Comparison of ENCODE assay signal across 8 mouse cellular contexts in the genomic region with DNA sequence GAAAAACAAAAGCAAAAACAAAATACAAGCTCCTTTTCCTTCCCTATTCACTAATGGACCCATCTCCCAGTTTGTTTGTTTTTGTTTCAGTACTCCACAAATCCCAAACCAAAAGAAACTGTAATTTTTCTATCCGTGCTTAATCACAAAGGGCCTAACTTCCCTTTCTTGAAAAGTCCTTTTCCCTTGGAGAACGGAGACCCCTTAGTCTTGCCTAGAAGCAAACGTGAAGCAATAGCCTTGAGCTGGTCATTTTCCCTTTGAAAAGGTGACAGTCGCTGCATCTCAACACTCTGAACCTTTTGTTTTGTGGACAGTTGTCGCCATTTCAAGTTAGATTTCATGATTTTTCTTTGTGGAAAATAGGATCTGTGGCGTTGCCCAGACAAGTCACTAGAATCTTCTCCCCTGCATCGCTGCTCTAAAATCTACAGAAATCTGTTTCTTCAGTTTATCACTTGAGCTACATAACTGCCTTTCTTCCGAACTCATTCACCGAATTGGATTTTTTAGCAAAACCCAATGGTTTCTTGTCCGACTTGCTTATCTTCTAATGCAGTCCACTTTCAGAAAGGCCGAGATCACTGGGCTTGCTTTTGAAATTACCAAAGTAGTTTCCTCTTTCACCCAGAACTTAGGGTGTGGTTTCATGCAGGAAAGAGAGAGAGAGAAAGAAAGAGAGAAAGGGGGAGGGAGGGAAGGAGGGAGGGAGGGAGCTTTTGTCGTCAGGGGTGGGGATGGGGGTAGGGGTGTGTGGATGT. TPM values are rescaled to one million over a fixed set of nuclear protein-coding genes. Genes with fewer than 3 reads are reported as not detected.
DNase-seq lines count a peak whose midpoint lies in the region; ATAC-seq lines count a peak whose summit lies in the region.

No protein-coding gene starts in this region.

- no peaks in the 10 kb centered on the region for H3K9me3 ChIP-seq in lung, embryonic 15.5 days
- no peaks in the 10 kb centered on the region for H3K9me3 ChIP-seq in limb, embryonic 10.5 days (replicated peaks)
- H3K9me3 ChIP-seq in neural tube, embryonic 12.5 days = no peaks in the 10 kb centered on the region

- H3K27me3 ChIP-seq in lung, embryonic 15.5 days = no peaks in the 10 kb centered on the region
- H3K27me3 ChIP-seq in limb, embryonic 10.5 days (ENCODE audit: low read depth, poor library complexity, severe bottlenecking) = no peaks in the 10 kb centered on the region
- H3K27me3 ChIP-seq in neural tube, embryonic 12.5 days (replicated peaks) = no peaks in the 10 kb centered on the region

- H3K27ac ChIP-seq in lung, embryonic 15.5 days = peak overlapping the region; percentile 99
- peak overlapping the region; percentile 91 for H3K27ac ChIP-seq in limb, embryonic 10.5 days
- peak overlapping the region; percentile 87; the same call in 1 of the 2 replicates for H3K27ac ChIP-seq in neural tube, embryonic 12.5 days

- peaks cover 21% of the 10 kb centered on the region for H3K4me1 ChIP-seq in lung, embryonic 15.5 days
- H3K4me1 ChIP-seq in limb, embryonic 10.5 days = peaks cover 33% of the 10 kb centered on the region
- H3K4me1 ChIP-seq in neural tube, embryonic 12.5 days = peaks cover 11% of the 10 kb centered on the region

- DNase-seq in lung, postnatal 10 days = no peak
- DNase-seq in embryo, embryonic 9.5 days (ENCODE audit: extremely low spot score) = peak; percentile 48
- DNase-seq in limb, embryonic 10.5 days (ENCODE audit: low spot score) = no peak
- no peak for DNase-seq in right cerebral cortex, postnatal 25 days
- DNase-seq in layer of hippocampus, adult 11-12 months (ENCODE audit: low spot score) = no peak
- DNase-seq in urinary bladder, postnatal 36 days (ENCODE audit: low spot score in 2 of 2) = no peak

- peak overlapping the region; percentile 81 for H3K4me2 ChIP-seq in lung, embryonic 15.5 days
- peak overlapping the region; percentile 73 for H3K4me2 ChIP-seq in neural tube, embryonic 12.5 days (replicated peaks)

- peak overlapping the region; percentile 86 for H3K4me3 ChIP-seq in lung, embryonic 15.5 days
- peak overlapping the region; percentile 73 for H3K4me3 ChIP-seq in limb, embryonic 10.5 days
- H3K4me3 ChIP-seq in neural tube, embryonic 12.5 days = peak overlapping the region; percentile 87

- WGBS in lung, embryonic 15.5 days = 10% methylated on average over 12 of the region's 12 CpGs
- 10% methylated on average over 12 of the region's 12 CpGs for WGBS in limb, embryonic 10.5 days
- 2% methylated on average over 12 of the region's 12 CpGs for WGBS in neural tube, embryonic 12.5 days

- peak; percentile 25; the same call in 1 of the 2 replicates for ATAC-seq in lung, embryonic 15.5 days (ENCODE audit: borderline replicate concordance, extremely low read depth, low FRiP score, low TSS enrichment)
- ATAC-seq in neural tube, embryonic 12.5 days (ENCODE audit: low FRiP score, low read depth) = 0 out of 2 replicates have a peak, but pooled peaks have one; percentile 7

- H3K9ac ChIP-seq in lung, embryonic 15.5 days = peak overlapping the region; percentile 78
- H3K9ac ChIP-seq in neural tube, embryonic 12.5 days = peak overlapping the region; percentile 94; the same call in 1 of the 2 replicates

- peaks cover 6% of the 10 kb centered on the region; the same call in 1 of the 2 replicates for H3K36me3 ChIP-seq in lung, embryonic 15.5 days
- H3K36me3 ChIP-seq in limb, embryonic 10.5 days = peaks cover 15% of the 10 kb centered on the region
- peaks cover 6% of the 10 kb centered on the region; the same call in 1 of the 2 replicates for H3K36me3 ChIP-seq in neural tube, embryonic 12.5 days

RNA-seq across cellular contexts. Expression of a gene that starts 0.9 kb away (rescaled TPM):
- polyA plus RNA-seq in lung, embryonic 15.5 days (2015; fragmentation: Nextera tagmentation; extraction: Ambion mirVana) = 856 and 870 TPM in 2 replicates
- 183 and 240 TPM in 2 replicates for polyA plus RNA-seq in limb, embryonic 10.5 days (2016; fragmentation: Nextera tagmentation; extraction: Ambion mirVana)
- 1,122 and 1,179 TPM in 2 replicates for polyA plus RNA-seq in neural tube, embryonic 12.5 days (2016; fragmentation: Nextera tagmentation; extraction: Ambion mirVana)

RNA-seq across cellular contexts. Expression of a gene that starts 28.4 kb away (rescaled TPM):
- 16.0 and 16.2 TPM in 2 replicates for polyA plus RNA-seq in lung, embryonic 15.5 days (2015; fragmentation: Nextera tagmentation; extraction: Ambion mirVana)
- polyA plus RNA-seq in limb, embryonic 10.5 days (2016; fragmentation: Nextera tagmentation; extraction: Ambion mirVana) = 7.7 and 8.2 TPM in 2 replicates
- polyA plus RNA-seq in neural tube, embryonic 12.5 days (2016; fragmentation: Nextera tagmentation; extraction: Ambion mirVana) = 6.6 and 8.9 TPM in 2 replicates
